Mouse (Mus musculus) stomach, embryonic 16.5 days (tissue): Measurements from ENCODE around the gene Rfc2. TPM values are rescaled to one million over a fixed set of nuclear protein-coding genes. Genes with fewer than 3 reads are reported as not detected.
A peak's percentile ranks its signal among the peaks of the same experiment; 100 is the strongest.

Experiments
- ATAC-seq: fragments of 200-750 bp; cut with Nextera tagmentation; 2 replicates; pipeline ENCODE4 v1.8.0; 2017; ENCODE audit warnings: moderate number of reproducible peaks, moderate TSS enrichment; ENCODE audit not compliant: insufficient read depth, low FRiP score
- H3K27ac ChIP-seq: fragments of 300-500 bp; sonication (generic); 2 replicates; pipeline ENCODE4 v1.5.1; 2014; ENCODE audit warnings: low read length
- H3K27me3 ChIP-seq: fragments of 300-500 bp; sonication (generic); 2 replicates; pipeline ENCODE4 v1.6.1; 2014; ENCODE audit warnings: low read length, control low read depth, mixed read lengths; ENCODE audit not compliant: control insufficient read depth, insufficient read depth
- H3K36me3 ChIP-seq: fragments of 300-500 bp; sonication (generic); 2 replicates; pipeline ENCODE4 v1.6.1; 2014; ENCODE audit warnings: low read length; ENCODE audit not compliant: control insufficient read depth, insufficient read depth
- H3K4me1 ChIP-seq: fragments of 300-500 bp; sonication (generic); 2 replicates; pipeline ENCODE4 v1.6.1; 2014; ENCODE audit warnings: low read length, control low read depth, mixed read lengths; ENCODE audit not compliant: control insufficient read depth, insufficient read depth
- H3K4me2 ChIP-seq: fragments of 300-500 bp; sonication (generic); 2 replicates; pipeline ENCODE4 v1.6.1; 2014; ENCODE audit warnings: low read depth, low read length, mixed read lengths
- H3K4me3 ChIP-seq: fragments of 300-500 bp; sonication (generic); replicated peaks from 2 replicates; pipeline ENCODE4 v1.5.1; 2014; ENCODE audit warnings: mild to moderate bottlenecking, low read length
- H3K9ac ChIP-seq: fragments of 300-500 bp; sonication (generic); 2 replicates; pipeline ENCODE4 v1.6.1; 2014; ENCODE audit warnings: low read length
- H3K9me3 ChIP-seq: fragments of 300-500 bp; sonication (generic); replicated peaks from 2 replicates; pipeline ENCODE4 v1.6.1; 2016; ENCODE audit warnings: low read length, control low read depth; ENCODE audit not compliant: control insufficient read depth
- WGBS: fragments of 180-500 bp; shearing (Covaris S2); extraction: QIAGEN DNeasy Blood & Tissue Kit; methylation state at CpG from one replicate; pipeline ENCODE4 v1.1.7; 2014; 5-methylcytosine and 5-hydroxymethylcytosine counted together
- polyA plus RNA-seq: library from polyadenylated mRNA; unstranded; fragments of >200 nt; fragmentation: Nextera tagmentation; extraction: Ambion mirVana; gene quantifications from 2 replicates; pipeline ENCODE4 v1.2.1, GENCODE M21; 2015

The Rfc2 gene
- polyA plus RNA-seq, 1 experiment from 2014 or later = 197 TPM

- 86% methylated on average over 5 of the region's 5 CpGs for WGBS
- H3K4me3 ChIP-seq = no peak overlapping the region
- no peak overlapping the region for H3K9ac ChIP-seq
- H3K27me3 ChIP-seq = no peaks in the 10 kb centered on the region
- H3K9me3 ChIP-seq = no peaks in the 10 kb centered on the region
- H3K4me1 ChIP-seq = peaks cover 11% of the 10 kb centered on the region
- no peaks in the 10 kb centered on the region for H3K36me3 ChIP-seq
- no peak overlapping the region for H3K27ac ChIP-seq
- no peak overlapping the region for H3K4me2 ChIP-seq
- no peak for ATAC-seq
Observed at GRCm38 (mm10) chr5:134584798-134585197, 3.6 kb downstream of the Rfc2 start.

- Histone ChIP-seq H3K4me2 (no peak overlapping the region), H3K4me1 (no peaks in the 10 kb centered on the region), H3K36me3 (peaks cover 13% of the 10 kb centered on the region; the same call in 1 of the 2 replicates), H3K4me3 (no peak overlapping the region), H3K27ac (no peak overlapping the region), H3K27me3 (no peaks in the 10 kb centered on the region), H3K9ac (no peak overlapping the region), H3K9me3 (no peaks in the 10 kb centered on the region)
- ATAC-seq = no peak
- WGBS = 82% methylated on average over 3 of the region's 3 CpGs
Observed at GRCm38 (mm10) chr5:134589900-134590299, 8.7 kb downstream of the Rfc2 start.

GRCm38 (mm10) chr5:134592026-134592581 lies 10.9 kb downstream of the Rfc2 start:
- Histone ChIP-seq H3K36me3 (peaks cover 21% of the 10 kb centered on the region), H3K4me1 (no peaks in the 10 kb centered on the region), H3K9ac (no peak overlapping the region), H3K27ac (no peak overlapping the region), H3K4me3 (no peak overlapping the region), H3K27me3 (no peaks in the 10 kb centered on the region), H3K9me3 (no peaks in the 10 kb centered on the region), H3K4me2 (no peak overlapping the region)
- WGBS = 87% methylated on average over 11 of the region's 11 CpGs
- no peak for ATAC-seq

- WGBS = 82% methylated on average over 9 of the region's 9 CpGs
- H3K27me3 ChIP-seq = no peaks in the 10 kb centered on the region
- no peaks in the 10 kb centered on the region for H3K9me3 ChIP-seq
- no peak overlapping the region for H3K4me3 ChIP-seq
- no peak overlapping the region for H3K9ac ChIP-seq
- no peaks in the 10 kb centered on the region for H3K4me1 ChIP-seq
- ATAC-seq = no peak
- H3K36me3 ChIP-seq = peaks cover 28% of the 10 kb centered on the region
- H3K27ac ChIP-seq = no peak overlapping the region
- no peak overlapping the region for H3K4me2 ChIP-seq
Observed at GRCm38 (mm10) chr5:134593093-134593492, 11.9 kb downstream of the Rfc2 start.

GRCm38 (mm10) chr5:134597711-134598110 lies 16.5 kb downstream of the Rfc2 start:
- H3K27ac ChIP-seq = no peak overlapping the region
- ATAC-seq = no peak
- H3K4me3 ChIP-seq = no peak overlapping the region
- H3K4me2 ChIP-seq = no peak overlapping the region
- 77% methylated on average over 10 of the region's 10 CpGs for WGBS
- peaks cover 21% of the 10 kb centered on the region; the same call in 1 of the 2 replicates for H3K36me3 ChIP-seq
- no peak overlapping the region for H3K9ac ChIP-seq
- no peaks in the 10 kb centered on the region for H3K4me1 ChIP-seq
- no peaks in the 10 kb centered on the region for H3K9me3 ChIP-seq
- H3K27me3 ChIP-seq = no peaks in the 10 kb centered on the region

GRCm38 (mm10) chr5:134604376-134604775 lies 23.2 kb downstream of the Rfc2 start:
- whole genome bisulfite sequencing = 83% methylated on average over 11 of the region's 11 CpGs
- Histone ChIP-seq H3K9ac (no peak overlapping the region), H3K27ac (no peak overlapping the region), H3K9me3 (no peaks in the 10 kb centered on the region), H3K27me3 (no peaks in the 10 kb centered on the region), H3K36me3 (no peaks in the 10 kb centered on the region), H3K4me3 (no peak overlapping the region), H3K4me1 (no peaks in the 10 kb centered on the region), H3K4me2 (no peak overlapping the region)
- no peak for ATAC-seq

GRCm38 (mm10) chr5:134606314-134606713 lies 25.1 kb downstream of the Rfc2 start:
- H3K36me3 ChIP-seq = no peaks in the 10 kb centered on the region
- no peak overlapping the region for H3K27ac ChIP-seq
- no peak overlapping the region for H3K4me2 ChIP-seq
- H3K9ac ChIP-seq = no peak overlapping the region
- no peaks in the 10 kb centered on the region for H3K4me1 ChIP-seq
- no peaks in the 10 kb centered on the region for H3K9me3 ChIP-seq
- no peak overlapping the region for H3K4me3 ChIP-seq
- no peaks in the 10 kb centered on the region for H3K27me3 ChIP-seq
- no peak for ATAC-seq

GRCm38 (mm10) chr5:134607121-134607520 lies 26.0 kb downstream of the Rfc2 start:
- 0 out of 2 replicates have a peak, but pooled peaks have one; percentile 44 for ATAC-seq
- H3K9me3 ChIP-seq = no peaks in the 10 kb centered on the region
- no peaks in the 10 kb centered on the region for H3K27me3 ChIP-seq
- H3K4me3 ChIP-seq = no peak overlapping the region
- H3K9ac ChIP-seq = no peak overlapping the region
- WGBS = 51% methylated on average over 5 of the region's 5 CpGs
- no peak overlapping the region for H3K27ac ChIP-seq
- no peaks in the 10 kb centered on the region for H3K36me3 ChIP-seq
- no peaks in the 10 kb centered on the region for H3K4me1 ChIP-seq
- 0 out of 2 replicates have a peak overlapping the region, but pooled peaks have one; percentile 3 for H3K4me2 ChIP-seq

GRCm38 (mm10) chr5:134609916-134610643 lies 28.9 kb downstream of the Rfc2 start:
- WGBS = 83% methylated on average over 12 of the region's 12 CpGs
- no peak overlapping the region for H3K4me3 ChIP-seq

More at GRCm38 (mm10) chr5:134609916-134610643, 28.9 kb downstream of the Rfc2 start:
- H3K4me2 ChIP-seq = no peak overlapping the region
- no peaks in the 10 kb centered on the region for H3K9me3 ChIP-seq
- no peaks in the 10 kb centered on the region for H3K36me3 ChIP-seq
- no peak overlapping the region for H3K27ac ChIP-seq
- H3K27me3 ChIP-seq = no peaks in the 10 kb centered on the region
- no peak for ATAC-seq
- no peak overlapping the region for H3K9ac ChIP-seq
- H3K4me1 ChIP-seq = no peaks in the 10 kb centered on the region
